Mouse (Mus musculus) stomach, postnatal 0 days (tissue): Measurements from ENCODE around the gene Atp5h. TPM values are rescaled to one million over a fixed set of nuclear protein-coding genes. Genes with fewer than 3 reads are reported as not detected.

Source experiments
- ATAC-seq: fragments of 200-750 bp; cut with Nextera tagmentation; 2 replicates; pipeline ENCODE4 v1.8.0; 2017; ENCODE audit not compliant: low FRiP score, low TSS enrichment
- DNase-seq: peaks from one replicate; pipeline ENCODE4 v3.0.0-alpha.2; 2016; ENCODE audit warnings: low spot score
- H3K27ac ChIP-seq: fragments of 300-500 bp; sonication (generic); replicated peaks from 2 replicates; pipeline ENCODE4 v1.5.1; 2014; ENCODE audit warnings: mild to moderate bottlenecking, control low read depth
- H3K27me3 ChIP-seq: fragments of 300-500 bp; sonication (generic); 2 replicates; pipeline ENCODE4 v1.6.1; 2014; ENCODE audit warnings: low read length; ENCODE audit not compliant: control insufficient read depth, insufficient read depth
- H3K36me3 ChIP-seq: fragments of 300-500 bp; sonication (generic); 2 replicates; pipeline ENCODE4 v1.6.1; 2014; ENCODE audit warnings: low read length, mixed read lengths; ENCODE audit not compliant: control insufficient read depth, insufficient read depth
- H3K4me1 ChIP-seq: fragments of 300-500 bp; sonication (generic); replicated peaks from 2 replicates; pipeline ENCODE4 v1.6.1; 2014; ENCODE audit warnings: antibody characterized with exemption; ENCODE audit not compliant: control insufficient read depth, insufficient read depth
- H3K4me2 ChIP-seq: fragments of 300-500 bp; sonication (generic); replicated peaks from 2 replicates; pipeline ENCODE4 v1.6.1; 2014; ENCODE audit warnings: low read depth, mild to moderate bottlenecking, control low read depth, moderate library complexity
- H3K4me3 ChIP-seq: fragments of 300-500 bp; sonication (generic); 2 replicates; pipeline ENCODE4 v1.5.1; 2014; ENCODE audit warnings: low read depth, low read length, control low read depth
- H3K9ac ChIP-seq: fragments of 300-500 bp; sonication (generic); 2 replicates; pipeline ENCODE4 v1.6.1; 2014; ENCODE audit warnings: mild to moderate bottlenecking, low read length, control low read depth, mixed read lengths
- H3K9me3 ChIP-seq: fragments of 300-500 bp; sonication (generic); 2 replicates; pipeline ENCODE4 v1.6.1; 2016; ENCODE audit warnings: low read length; ENCODE audit not compliant: control insufficient read depth
- CTCF ChIP-seq: IDR thresholded peaks from 2 replicates; pipeline ENCODE4 v1.5.1; 2016; ENCODE audit warnings: antibody characterized with exemption, low read depth, mild to moderate bottlenecking, moderate library complexity
- EP300 ChIP-seq: optimal IDR thresholded peaks from 2 replicates; pipeline ENCODE3; 2016; ENCODE audit warnings: antibody characterized with exemption
- WGBS: fragments of 180-500 bp; shearing (Covaris S2); extraction: QIAGEN DNeasy Blood & Tissue Kit; methylation state at CpG from one replicate; pipeline ENCODE4 v1.1.7; 2014; 5-methylcytosine and 5-hydroxymethylcytosine counted together
- polyA plus RNA-seq: library from polyadenylated mRNA; unstranded; fragments of >200 nt; fragmentation: Nextera tagmentation; extraction: Ambion mirVana; gene quantifications from 2 replicates; pipeline ENCODE4 v1.2.1, GENCODE M21; 2015

Gene Atp5h
- polyA plus RNA-seq, 1 experiment from 2014 or later = 916 TPM

DNA sequence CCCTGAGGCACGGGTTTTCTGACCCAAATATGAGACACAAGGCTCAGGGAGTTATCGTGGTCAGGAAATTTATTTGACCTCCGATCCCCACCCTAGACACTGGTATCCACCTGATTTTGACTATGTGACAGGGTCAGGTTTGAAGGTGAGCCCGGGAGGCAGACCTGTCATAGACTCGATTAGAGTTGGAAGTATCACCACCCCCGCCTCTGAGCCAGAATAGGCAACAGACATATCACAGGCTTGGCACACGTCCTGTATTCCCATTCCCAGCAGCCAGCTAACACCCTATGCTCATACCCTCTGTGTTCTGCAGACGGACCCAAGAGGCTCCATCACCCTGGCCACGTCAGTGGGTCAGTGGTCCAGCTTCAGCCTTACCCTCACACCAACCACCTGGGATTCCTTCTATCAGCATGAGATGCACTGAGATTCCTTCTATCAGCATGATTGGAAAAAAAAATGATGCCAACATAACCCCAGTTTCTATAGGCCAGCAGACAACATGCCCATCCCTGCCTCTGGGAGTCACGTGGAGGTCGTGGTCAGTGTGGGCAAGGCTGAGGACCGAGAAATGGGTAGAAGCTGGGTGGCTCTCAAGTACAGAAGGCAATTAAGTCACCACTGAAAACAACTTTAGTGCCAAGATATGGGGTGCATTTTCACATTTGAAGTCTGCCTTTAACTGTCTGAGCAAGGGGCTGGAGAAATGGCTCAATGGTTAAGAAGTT lies 44.9 kb downstream of the Atp5h start:
- H3K36me3 ChIP-seq = no peaks in the 10 kb centered on the region
- peak overlapping the region; percentile 59 for H3K4me2 ChIP-seq
- TF ChIP-seq EP300 (no peak), CTCF (no peak)
- DNase-seq (no peak), ATAC-seq (no peak)
- H3K9me3 ChIP-seq = no peaks in the 10 kb centered on the region
- no peak overlapping the region for H3K4me3 ChIP-seq
- no peaks in the 10 kb centered on the region for H3K4me1 ChIP-seq
- H3K27me3 ChIP-seq = no peaks in the 10 kb centered on the region
- WGBS = 58% methylated on average over 12 of the region's 12 CpGs
- peak overlapping the region; percentile 28 for H3K9ac ChIP-seq
- H3K27ac ChIP-seq = no peak overlapping the region

DNA sequence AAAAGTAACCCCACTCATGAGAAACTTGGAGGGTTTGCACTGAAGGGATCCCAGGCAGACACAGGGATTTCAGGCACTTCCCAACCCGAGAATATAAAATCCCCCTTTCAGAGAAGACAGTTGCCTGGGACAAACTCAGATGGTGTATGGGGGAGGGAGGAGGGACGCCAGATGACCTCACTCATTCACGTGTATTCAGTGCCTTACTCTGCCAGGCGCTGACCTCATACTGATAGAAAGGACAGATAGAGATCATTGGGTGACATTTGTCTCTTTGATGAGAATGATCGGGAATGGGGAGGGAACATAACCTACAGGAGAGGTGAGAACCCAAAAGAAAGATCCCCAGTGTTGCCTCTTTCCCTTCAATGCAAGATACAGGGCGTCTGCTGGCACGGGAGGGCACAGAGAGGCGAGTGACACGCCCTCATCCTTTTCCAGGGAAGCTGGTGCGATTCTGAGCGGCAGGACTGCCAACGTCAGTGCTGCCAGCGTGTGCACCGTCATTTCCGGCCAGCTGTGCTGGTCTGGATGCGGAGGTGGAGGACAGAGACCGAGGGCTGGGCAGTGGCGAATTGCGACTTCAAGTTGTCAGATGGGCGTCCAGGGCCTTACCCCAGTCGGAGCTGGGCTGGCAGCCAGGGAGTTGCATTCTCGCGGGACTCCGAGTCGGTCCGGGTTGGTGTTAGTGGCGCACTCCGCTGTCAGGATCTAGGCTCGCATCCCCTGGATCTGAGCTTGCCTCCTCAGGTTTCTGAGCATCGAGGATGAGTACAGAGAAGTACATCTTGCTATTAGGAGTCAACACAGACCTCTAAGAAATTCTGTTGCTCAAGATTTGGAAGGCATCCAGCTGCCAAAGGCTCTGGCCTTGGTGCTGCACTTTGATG lies 45.7 kb downstream of the Atp5h start:
- H3K9me3 ChIP-seq = no peaks in the 10 kb centered on the region
- H3K4me3 ChIP-seq = peak overlapping the region; percentile 29
- no peaks in the 10 kb centered on the region for H3K36me3 ChIP-seq
- DNase-seq (peak; percentile 74), ATAC-seq (peak; percentile 67)
- peak overlapping the region; percentile 28 for H3K9ac ChIP-seq
- peak overlapping the region; percentile 59 for H3K4me2 ChIP-seq
- no peaks in the 10 kb centered on the region for H3K27me3 ChIP-seq
- no peak overlapping the region for H3K27ac ChIP-seq
- TF ChIP-seq EP300 (no peak), CTCF (peak; percentile 9; the same call in 1 of the 2 replicates)
- WGBS = 2% methylated on average over 30 of the region's 30 CpGs
- H3K4me1 ChIP-seq = no peaks in the 10 kb centered on the region

DNA sequence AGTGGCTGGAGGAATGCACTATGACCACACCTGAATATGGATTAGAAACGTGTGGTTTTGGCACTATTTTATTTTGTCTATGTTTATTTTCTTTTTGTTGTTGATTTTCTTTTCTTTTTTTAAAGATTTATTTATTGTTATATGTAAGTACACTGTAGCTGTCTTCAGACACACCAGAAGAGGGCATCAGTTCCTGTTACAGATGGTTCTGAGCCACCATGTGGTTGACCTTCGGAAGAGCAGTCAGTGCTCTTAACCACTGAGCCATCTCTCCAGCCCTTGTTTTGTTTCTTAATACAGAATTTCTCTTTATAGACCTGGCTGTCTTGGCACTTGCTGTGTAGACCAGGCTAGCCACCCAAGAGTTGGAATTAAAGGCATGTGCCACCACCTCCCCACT lies 47.0 kb downstream of the Atp5h start:
- Histone ChIP-seq H3K4me3 (no peak overlapping the region), H3K9me3 (no peaks in the 10 kb centered on the region), H3K27ac (no peak overlapping the region), H3K36me3 (no peaks in the 10 kb centered on the region), H3K4me1 (no peaks in the 10 kb centered on the region), H3K4me2 (no peak overlapping the region), H3K27me3 (no peaks in the 10 kb centered on the region), H3K9ac (no peak overlapping the region)
- ATAC-seq (no peak), DNase-seq (no peak)
- no peak for TF ChIP-seq EP300
- TF ChIP-seq CTCF = no peak
- 44% methylated on average over 2 of the region's 2 CpGs for WGBS

DNA sequence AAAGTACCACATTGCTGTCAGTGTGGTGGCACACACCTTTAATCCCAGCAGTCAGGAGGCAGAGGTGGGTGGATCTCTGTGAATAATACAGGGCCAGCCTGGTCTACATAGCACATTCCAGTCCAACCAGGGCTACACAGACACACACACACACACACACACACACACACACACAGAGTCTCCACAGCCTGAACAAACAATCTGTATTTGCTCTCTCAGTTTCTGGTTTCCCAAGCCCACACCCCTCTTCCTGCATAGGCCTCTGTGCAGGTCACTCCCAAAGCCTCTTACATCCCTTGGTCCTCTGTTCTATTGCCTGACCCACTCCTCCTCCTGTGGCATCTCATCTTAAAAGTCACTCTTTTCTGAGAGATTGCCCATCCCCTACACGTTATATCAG lies 47.7 kb downstream of the Atp5h start:
- no peaks in the 10 kb centered on the region; the same call in 1 of the 2 replicates for H3K27me3 ChIP-seq
- no peak for TF ChIP-seq EP300
- no peak for TF ChIP-seq CTCF
- ATAC-seq = peak; percentile 54; the same call in 1 of the 2 replicates
- H3K9me3 ChIP-seq = no peaks in the 10 kb centered on the region
- 50% methylated on average over 1 of the region's 1 CpGs for WGBS
- H3K4me3 ChIP-seq = no peak overlapping the region
- no peak overlapping the region for H3K9ac ChIP-seq
- H3K36me3 ChIP-seq = no peaks in the 10 kb centered on the region
- H3K4me2 ChIP-seq = no peak overlapping the region
- no peaks in the 10 kb centered on the region for H3K4me1 ChIP-seq
- peak; percentile 72 for DNase-seq
- H3K27ac ChIP-seq = no peak overlapping the region

DNA sequence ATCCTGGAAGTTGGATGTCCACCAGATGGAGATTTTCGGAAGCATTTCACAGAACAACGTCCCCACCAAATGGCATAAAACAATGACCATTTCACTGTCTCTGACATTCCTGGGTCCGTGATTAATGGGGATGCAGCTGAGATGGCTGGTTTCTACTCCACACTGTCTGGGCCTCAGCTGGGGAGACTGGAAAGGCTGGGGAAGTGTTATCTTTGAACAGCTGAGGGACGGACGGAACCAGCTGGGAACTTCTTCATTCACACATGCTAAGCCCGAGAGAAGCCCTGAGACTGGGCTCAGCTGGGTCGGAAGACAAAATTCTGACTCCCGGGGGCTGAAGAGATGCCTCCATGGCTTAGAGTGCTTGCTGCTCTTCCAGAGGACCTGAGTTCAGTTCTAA lies 48.4 kb downstream of the Atp5h start:
- Histone ChIP-seq H3K36me3 (no peaks in the 10 kb centered on the region), H3K27me3 (no peaks in the 10 kb centered on the region; the same call in 1 of the 2 replicates), H3K9me3 (no peaks in the 10 kb centered on the region), H3K4me2 (no peak overlapping the region), H3K9ac (no peak overlapping the region), H3K27ac (no peak overlapping the region), H3K4me3 (no peak overlapping the region), H3K4me1 (no peaks in the 10 kb centered on the region)
- ATAC-seq (no peak), DNase-seq (no peak)
- 64% methylated on average over 8 of the region's 8 CpGs for WGBS
- TF ChIP-seq CTCF (no peak), EP300 (no peak)

DNA sequence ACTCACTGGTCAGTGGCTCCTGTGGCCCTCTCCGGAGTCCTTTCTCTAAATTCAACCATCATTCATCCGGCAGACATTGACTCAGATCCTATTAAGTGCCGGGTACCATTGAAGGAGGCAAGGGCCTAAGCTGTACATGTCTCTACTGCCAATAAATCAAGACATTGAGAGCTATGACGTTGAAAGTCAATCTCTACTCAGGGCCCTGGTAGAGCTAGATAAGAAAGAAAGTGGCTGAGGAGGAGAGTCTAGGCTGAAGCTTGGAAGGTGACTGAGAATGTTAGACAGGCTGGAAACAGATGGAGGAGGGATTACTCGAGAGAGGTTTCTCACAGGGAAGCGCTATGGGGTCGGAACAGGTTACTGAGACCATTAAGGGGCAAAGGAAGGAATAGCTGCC lies 49.4 kb downstream of the Atp5h start:
- Histone ChIP-seq H3K4me2 (no peak overlapping the region), H3K36me3 (no peaks in the 10 kb centered on the region), H3K27ac (no peak overlapping the region), H3K4me3 (no peak overlapping the region), H3K27me3 (no peaks in the 10 kb centered on the region; the same call in 1 of the 2 replicates), H3K4me1 (no peaks in the 10 kb centered on the region), H3K9ac (no peak overlapping the region), H3K9me3 (no peaks in the 10 kb centered on the region)
- 53% methylated on average over 7 of the region's 7 CpGs for WGBS
- ATAC-seq (no peak), DNase-seq (no peak)
- no peak for TF ChIP-seq EP300
- no peak for TF ChIP-seq CTCF
